Mouse (Mus musculus): Measurements from ENCODE around the gene Mgarp.

DNA sequence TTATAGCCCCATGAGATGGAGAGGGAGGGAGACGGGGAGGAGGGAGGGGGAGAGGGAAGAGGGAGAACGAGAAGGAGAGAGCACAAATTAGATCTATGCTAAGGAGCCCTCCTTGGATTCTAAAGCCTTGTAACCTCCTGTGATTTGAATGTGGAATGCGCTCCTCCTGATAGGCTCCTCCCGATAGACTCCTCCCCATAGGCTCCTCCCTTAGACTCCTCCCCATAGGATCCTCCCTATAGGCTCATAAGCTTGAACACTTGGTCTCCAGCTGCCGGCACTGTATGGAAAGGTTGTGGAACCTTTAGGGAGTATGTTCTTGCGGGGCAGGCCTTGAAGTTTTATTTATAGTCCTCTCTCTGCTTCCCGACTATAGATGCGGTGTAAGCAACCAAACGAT, 35.5 kb downstream of the Mgarp start:
- TF ChIP-seq CTCF (IDR thresholded peaks at IDR 0.05; ENCODE audit: borderline replicate concordance, extremely low read depth, insufficient read depth, insufficient read length), result no peak
- no peak for TF ChIP-seq POLR2A (IDR thresholded peaks at IDR 0.05; ENCODE audit: borderline replicate concordance, extremely low read depth, insufficient read depth, insufficient read length, poor library complexity, severe bottlenecking)

All from brain, embryonic 14.5 days (tissue).